Mouse (Mus musculus) naive thymus-derived CD4-positive, alpha-beta T cell, adult 2 months (primary cell): ENCODE measurements at regions not wholly inside any gene's neighbourhood (a gene's known extent, or its start where the extent isn't known, plus 50 kb on each side); places are given as distances from the start of the nearest gene placed in this dataset.
A peak's percentile ranks its signal among the peaks of the same experiment; 100 is the strongest.

ENCODE experiments used
- DNase-seq: peaks from one replicate; pipeline ENCODE4 v3.0.0-alpha.2; 2011; ENCODE audit warnings: low read depth

DNA sequence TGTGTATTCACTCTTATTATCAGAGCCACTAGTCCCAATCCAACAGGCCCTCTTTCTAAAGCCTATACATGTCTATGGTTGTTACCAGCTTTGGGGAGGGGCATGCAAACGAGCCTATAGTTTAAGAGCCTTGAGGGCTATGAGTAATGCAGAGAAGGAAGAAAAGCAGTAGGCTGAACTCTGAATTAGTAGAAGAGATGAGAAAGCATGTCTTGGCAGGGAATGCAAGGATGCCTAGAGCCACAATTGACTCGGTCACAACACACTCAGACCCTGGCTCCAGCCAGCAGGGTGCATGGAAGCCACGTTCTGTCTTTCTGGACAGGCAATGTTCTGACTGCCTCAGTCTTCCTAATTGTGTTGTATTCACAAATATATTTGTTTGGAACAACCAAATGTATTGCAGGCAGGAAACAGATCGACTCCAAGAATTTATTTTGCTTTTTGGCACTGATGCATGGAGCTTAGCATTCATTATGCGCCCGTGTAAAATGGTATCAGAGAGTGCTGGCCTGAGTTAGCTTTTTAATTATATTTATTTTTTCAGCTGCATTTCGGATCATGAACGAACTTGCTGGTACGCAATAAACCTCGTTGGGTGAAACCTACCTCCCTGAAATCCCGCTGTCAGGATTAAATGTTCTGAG is 110.2 kb downstream of the Rybp start:
- DNase-seq: no peak

DNA sequence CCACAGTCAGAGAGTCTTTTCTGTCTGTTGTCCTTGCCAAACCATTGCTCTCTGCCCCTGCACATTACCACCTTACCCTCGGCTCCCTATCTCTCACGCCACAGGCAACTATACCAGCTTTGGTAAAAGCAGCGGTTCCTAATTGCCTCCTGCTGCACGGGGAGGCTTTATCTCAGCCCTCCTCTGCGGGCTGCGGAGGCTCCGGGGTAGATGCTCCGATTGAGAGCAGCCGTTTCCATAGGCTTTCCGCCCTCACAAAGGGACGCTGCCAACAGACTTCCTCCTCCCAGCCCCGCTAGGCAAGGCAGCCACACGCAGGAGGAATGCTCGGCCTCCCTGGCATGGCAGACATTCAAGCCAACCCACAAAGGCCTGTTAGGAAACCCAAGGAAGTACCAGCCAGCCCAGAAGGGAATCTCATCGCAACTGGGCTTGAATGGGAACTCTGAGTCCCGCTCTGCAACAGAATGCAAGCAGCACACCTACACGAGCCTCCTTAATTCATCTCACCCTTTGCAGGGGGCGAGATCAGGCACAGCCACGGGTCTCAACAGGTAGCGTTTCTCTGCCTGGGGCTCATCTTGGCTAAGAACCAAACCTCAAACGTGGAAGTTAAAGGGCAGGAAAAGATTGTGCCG is 116.5 kb downstream of the Rybp start:
- no peak for DNase-seq

- DNase-seq: no peak
Measured at GRCm38 (mm10) chr6:100167321-100167720, 120.0 kb downstream of the Rybp start.

DNA sequence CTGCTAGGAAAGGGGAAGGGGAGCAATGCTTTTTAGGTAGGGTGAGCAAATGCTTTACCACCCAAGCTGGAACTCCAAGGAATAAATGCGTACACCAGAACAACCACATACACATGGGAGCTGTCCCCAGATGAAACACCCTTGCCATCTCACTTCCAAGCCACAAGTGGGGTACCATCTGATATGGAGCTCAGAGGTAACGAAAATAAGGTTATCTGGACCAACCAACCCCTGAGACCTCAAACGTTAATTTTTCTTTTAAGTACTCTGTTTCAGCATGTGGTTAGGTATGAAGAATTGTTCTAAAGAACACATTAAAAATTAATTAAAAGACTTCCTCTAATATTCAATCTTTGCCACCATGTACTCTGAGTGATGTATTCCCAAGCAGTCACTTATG is 121.5 kb downstream of the Rybp start:
- no peak for DNase-seq

DNA sequence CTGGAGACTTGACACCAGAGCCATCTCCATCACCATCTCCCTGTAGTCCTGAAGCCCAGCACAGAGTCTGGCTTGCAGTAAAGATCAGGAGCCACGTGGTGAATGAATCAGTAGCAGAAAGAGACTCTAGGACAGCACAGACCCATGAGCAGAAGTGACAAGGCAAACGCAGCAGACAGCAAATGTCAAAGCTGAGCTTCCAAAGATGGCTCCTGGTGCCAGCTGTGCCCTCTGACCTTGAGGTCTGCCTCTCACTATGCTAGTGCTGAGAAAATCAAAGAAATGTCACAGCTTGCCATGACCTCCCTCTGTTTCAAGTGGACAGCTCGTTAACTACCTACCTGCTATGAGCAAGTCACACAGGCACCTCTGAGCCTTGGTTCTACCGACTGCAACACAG is 123.1 kb downstream of the Rybp start:
- no peak for DNase-seq

DNA sequence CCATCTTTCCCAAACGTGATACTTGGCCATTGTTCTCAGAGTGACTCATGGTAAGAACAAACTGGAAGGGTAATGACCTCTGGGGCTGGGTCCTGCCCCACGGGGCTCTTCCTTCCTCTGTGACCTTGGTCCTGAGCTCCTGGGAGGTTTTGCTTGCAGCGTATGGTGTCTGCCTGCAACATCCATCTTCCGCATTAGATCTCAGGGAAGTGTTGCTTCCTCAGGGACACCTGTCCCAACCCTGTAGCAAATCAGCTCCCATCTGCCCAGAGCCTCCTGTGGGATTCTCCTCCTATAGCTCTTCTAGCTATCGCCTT is 123.5 kb downstream of the Rybp start:
- no peak for DNase-seq

- peak; percentile 15 for DNase-seq
Measured at GRCm38 (mm10) chr6:100162961-100163813, 124.1 kb downstream of the Rybp start.

DNA sequence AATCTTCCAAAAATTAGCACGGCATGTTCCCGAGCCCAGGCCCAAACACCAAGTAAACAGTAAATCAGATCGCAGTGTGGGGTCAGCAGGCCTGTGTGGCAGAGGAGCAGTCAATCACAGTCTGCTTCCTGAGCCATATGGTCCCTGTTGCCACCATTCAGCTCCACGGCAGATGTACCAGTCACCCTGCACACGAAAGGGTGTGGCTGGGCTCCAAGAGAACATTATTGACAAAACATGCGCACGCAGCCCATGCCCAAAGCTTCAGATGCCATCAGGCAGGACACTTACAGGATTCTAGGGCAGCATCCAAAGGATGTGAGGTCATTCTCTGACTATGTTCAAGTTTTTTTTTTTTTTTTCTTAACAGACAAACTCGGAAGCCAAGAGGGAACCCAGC is 126.6 kb downstream of the Rybp start:
- DNase-seq: no peak

DNA sequence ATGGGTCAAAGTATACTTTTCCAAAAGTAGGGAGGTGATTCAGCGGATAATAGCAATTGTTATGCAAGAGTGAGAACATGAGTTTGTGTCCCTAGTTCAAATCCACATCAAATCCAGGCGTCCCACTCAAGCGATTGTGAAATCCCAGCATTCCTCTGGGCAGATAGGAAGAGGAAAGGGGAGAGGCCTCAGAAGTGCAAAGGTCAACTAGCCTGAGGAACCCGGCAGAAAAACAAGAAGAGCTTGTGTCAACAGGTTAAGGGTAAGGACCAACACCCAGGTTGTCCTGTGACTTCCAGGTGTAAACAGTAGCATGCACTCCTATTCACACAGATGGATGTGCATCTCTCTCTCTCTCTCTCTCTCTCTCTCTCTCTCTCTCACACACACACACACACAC is 127.5 kb downstream of the Rybp start:
- no peak for DNase-seq

DNA sequence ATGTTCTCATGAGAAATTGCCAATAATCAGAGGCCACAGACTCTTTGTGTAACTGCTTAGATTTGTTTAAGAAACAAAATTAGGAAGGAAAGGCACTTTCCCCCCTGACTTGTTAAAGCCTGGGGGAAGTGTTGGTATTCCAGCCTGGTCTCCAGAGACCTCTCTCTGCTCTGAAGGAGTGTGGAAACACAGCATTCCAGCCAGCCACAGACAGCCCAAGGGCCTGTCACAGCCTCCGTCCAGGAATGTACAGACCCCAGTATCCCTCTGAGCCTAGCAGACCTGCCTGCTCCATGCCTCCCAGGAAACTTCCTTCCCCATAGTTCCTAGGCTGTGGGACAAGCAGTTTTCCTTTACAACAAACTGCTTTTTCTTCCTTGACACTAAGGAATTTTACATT is 128.0 kb downstream of the Rybp start:
- DNase-seq: no peak

GRCm38 (mm10) chr6:100157288-100157687 is 130.0 kb downstream of the Rybp start:
- DNase-seq: no peak

- no peak for DNase-seq
Measured at GRCm38 (mm10) chr6:100156163-100156562, 131.1 kb downstream of the Rybp start.

- DNase-seq: peak; percentile 17
Measured at GRCm38 (mm10) chr6:100155676-100156075, 131.6 kb downstream of the Rybp start.

GRCm38 (mm10) chr6:100151447-100151846 is 135.8 kb downstream of the Rybp start:
- DNase-seq: no peak

GRCm38 (mm10) chr6:100150703-100151208 is 136.5 kb downstream of the Rybp start:
- no peak for DNase-seq

GRCm38 (mm10) chr6:100149458-100149852 is 137.8 kb downstream of the Rybp start:
- DNase-seq: no peak

DNA sequence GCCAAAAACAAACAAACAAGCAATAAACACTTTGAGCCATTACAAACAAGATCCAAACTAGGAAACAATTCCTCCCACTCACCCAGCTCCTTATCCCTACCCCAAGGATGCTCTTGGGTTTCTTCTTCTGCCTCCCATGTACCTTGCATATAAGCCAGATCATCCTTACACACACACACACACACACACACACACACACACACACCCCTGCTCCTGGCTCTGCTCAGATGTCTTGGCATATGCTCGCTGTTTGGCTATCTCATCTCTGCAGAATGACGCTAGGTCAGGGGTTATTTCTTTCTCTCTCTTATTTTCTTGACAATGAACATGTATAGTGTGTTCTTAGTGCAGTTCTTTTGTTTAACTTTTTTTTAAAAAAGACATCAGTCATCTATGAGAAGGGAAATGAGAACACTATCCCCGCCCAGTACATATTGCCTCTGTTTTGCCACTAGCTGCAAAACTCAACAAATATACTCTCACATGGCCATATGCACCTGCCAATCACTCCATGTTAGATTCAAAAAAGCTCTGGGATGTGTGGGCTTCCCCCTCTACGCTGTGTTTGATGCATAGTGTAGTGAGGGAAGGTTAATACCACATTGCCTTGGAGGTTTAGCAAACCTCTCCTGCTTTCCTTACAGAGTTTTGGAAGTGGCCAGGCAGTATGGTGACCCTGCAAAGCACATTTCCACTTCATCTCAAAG is 138.4 kb downstream of the Rybp start:
- DNase-seq: no peak

- no peak for DNase-seq
Measured at GRCm38 (mm10) chr6:100146360-100146935, 140.8 kb downstream of the Rybp start.

- no peak for DNase-seq
Measured at GRCm38 (mm10) chr6:100145869-100146268, 141.4 kb downstream of the Rybp start.

GRCm38 (mm10) chr6:100144544-100145287 is 142.6 kb downstream of the Rybp start:
- no peak for DNase-seq

- DNase-seq: no peak
Measured at GRCm38 (mm10) chr6:100143586-100144301, 143.5 kb downstream of the Rybp start.
